Mouse (Mus musculus): ENCODE measurements around the gene 4930452B06Rik. TPM values are rescaled to one million over a fixed set of nuclear protein-coding genes. Genes with fewer than 3 reads are reported as not detected.

Gene 4930452B06Rik
- total and polyA plus RNA-seq, 2 experiments from 2014 or later: 9.5 to 10.2 TPM

DNA sequence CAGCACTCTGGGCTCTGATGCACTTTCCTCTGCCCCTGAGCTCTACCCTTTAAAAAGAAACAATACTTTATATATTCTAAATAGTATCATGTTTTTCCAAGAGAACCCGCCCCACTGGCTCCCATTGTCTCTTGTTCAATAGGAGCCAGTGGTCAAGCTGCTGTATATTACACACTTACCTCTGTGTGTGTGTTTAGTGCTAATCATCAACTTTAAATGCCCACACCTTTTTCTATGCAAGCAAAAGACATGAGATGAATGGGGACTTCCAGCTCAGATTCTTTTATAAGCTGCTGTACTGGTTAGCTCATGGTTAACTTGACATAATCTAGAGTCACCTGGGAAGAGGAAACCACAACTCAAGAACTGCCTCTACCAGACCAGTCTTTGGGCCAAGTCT is 218.7 kb downstream of the 4930452B06Rik start:
- TF ChIP-seq CTCF (IDR thresholded peaks at IDR 0.05): no peak
- DNase-seq (ENCODE audit: low spot score): no peak
- 93% methylated on average over 1 of the region's 1 CpGs for WGBS

DNA sequence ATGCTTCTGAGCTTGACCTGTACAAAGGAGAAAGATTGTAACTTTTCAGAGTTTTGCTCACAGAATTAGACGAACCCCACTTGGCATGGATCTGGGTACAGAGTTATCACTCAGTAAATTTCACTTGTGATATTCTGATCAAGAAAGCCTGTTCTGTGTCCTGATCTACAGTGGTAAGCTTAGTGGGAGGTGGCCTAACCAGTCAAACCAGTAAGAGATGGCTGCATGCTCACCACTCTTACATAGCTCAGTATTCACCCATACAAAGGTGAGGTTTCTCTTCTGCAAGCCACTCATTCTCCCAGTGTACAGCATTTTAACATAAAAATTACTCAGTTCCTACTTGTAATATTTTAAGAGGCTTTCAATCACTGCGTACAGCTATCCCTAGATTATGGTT is 221.7 kb downstream of the 4930452B06Rik start:
- no peak overlapping the region for H3K4me2 ChIP-seq (ENCODE audit: low read depth, low read length, poor library complexity, severe bottlenecking)
- ATAC-seq (ENCODE audit: low FRiP score): no peak
- H3K27me3 ChIP-seq (ENCODE audit: insufficient read depth, low read length): no peaks in the 10 kb centered on the region
- H3K4me3 ChIP-seq (ENCODE audit: low read depth, low read length): no peak overlapping the region
- no peak for DNase-seq (ENCODE audit: low spot score)
- no peak for TF ChIP-seq CTCF (IDR thresholded peaks at IDR 0.05)
- H3K9me3 ChIP-seq (ENCODE audit: low read length): no peaks in the 10 kb centered on the region
- no peaks in the 10 kb centered on the region for H3K36me3 ChIP-seq (ENCODE audit: insufficient read depth, low read length)
- H3K27ac ChIP-seq (ENCODE audit: low read depth, low read length): no peak overlapping the region
- H3K9ac ChIP-seq (replicated peaks; ENCODE audit: low read length, poor library complexity, severe bottlenecking): no peak overlapping the region
- 78% methylated on average over 2 of the region's 2 CpGs for WGBS
- no peaks in the 10 kb centered on the region for H3K4me1 ChIP-seq (ENCODE audit: insufficient read depth, low read length)

More for the DNA sequence above, 218.7 kb downstream of the 4930452B06Rik start:
- no peaks in the 10 kb centered on the region for H3K27me3 ChIP-seq (ENCODE audit: insufficient read depth, low read length)
- no peaks in the 10 kb centered on the region for H3K4me1 ChIP-seq (ENCODE audit: insufficient read depth, low read length)
- H3K27ac ChIP-seq (ENCODE audit: low read depth, low read length): no peak overlapping the region
- no peak overlapping the region for H3K4me3 ChIP-seq (ENCODE audit: low read depth, low read length)
- H3K9me3 ChIP-seq (ENCODE audit: low read length): no peaks in the 10 kb centered on the region
- no peak for ATAC-seq (ENCODE audit: low FRiP score)
- no peak overlapping the region for H3K9ac ChIP-seq (replicated peaks; ENCODE audit: low read length, poor library complexity, severe bottlenecking)
- no peaks in the 10 kb centered on the region for H3K36me3 ChIP-seq (ENCODE audit: insufficient read depth, low read length)
- H3K4me2 ChIP-seq (ENCODE audit: low read depth, low read length, poor library complexity, severe bottlenecking): no peak overlapping the region

GRCm38 (mm10) chr14:8442691-8443090 is 223.3 kb downstream of the 4930452B06Rik start:
- H3K36me3 ChIP-seq (ENCODE audit: insufficient read depth, low read length): no peaks in the 10 kb centered on the region
- no peak for ATAC-seq (ENCODE audit: low FRiP score)
- no peaks in the 10 kb centered on the region for H3K4me1 ChIP-seq (ENCODE audit: insufficient read depth, low read length)
- H3K4me3 ChIP-seq (ENCODE audit: low read depth, low read length): no peak overlapping the region
- H3K27me3 ChIP-seq (ENCODE audit: insufficient read depth, low read length): no peaks in the 10 kb centered on the region
- H3K9ac ChIP-seq (replicated peaks; ENCODE audit: low read length, poor library complexity, severe bottlenecking): no peak overlapping the region
- no peak for TF ChIP-seq CTCF (IDR thresholded peaks at IDR 0.05)
- no peak for DNase-seq (ENCODE audit: low spot score)
- no peak overlapping the region for H3K4me2 ChIP-seq (ENCODE audit: low read depth, low read length, poor library complexity, severe bottlenecking)
- 87% methylated on average over 3 of the region's 3 CpGs for WGBS
- H3K27ac ChIP-seq (ENCODE audit: low read depth, low read length): no peak overlapping the region
- H3K9me3 ChIP-seq (ENCODE audit: low read length): no peaks in the 10 kb centered on the region

GRCm38 (mm10) chr14:8441623-8442022 is 224.4 kb downstream of the 4930452B06Rik start:
- ATAC-seq (ENCODE audit: low FRiP score): no peak
- no peak for DNase-seq (ENCODE audit: low spot score)
- H3K4me3 ChIP-seq (ENCODE audit: low read depth, low read length): no peak overlapping the region
- no peaks in the 10 kb centered on the region for H3K36me3 ChIP-seq (ENCODE audit: insufficient read depth, low read length)
- H3K9ac ChIP-seq (replicated peaks; ENCODE audit: low read length, poor library complexity, severe bottlenecking): no peak overlapping the region
- H3K27me3 ChIP-seq (ENCODE audit: insufficient read depth, low read length): no peaks in the 10 kb centered on the region
- H3K9me3 ChIP-seq (ENCODE audit: low read length): no peaks in the 10 kb centered on the region
- 79% methylated on average over 3 of the region's 3 CpGs for WGBS
- no peak for TF ChIP-seq CTCF (IDR thresholded peaks at IDR 0.05)
- H3K27ac ChIP-seq (ENCODE audit: low read depth, low read length): no peak overlapping the region
- no peaks in the 10 kb centered on the region for H3K4me1 ChIP-seq (ENCODE audit: insufficient read depth, low read length)
- no peak overlapping the region for H3K4me2 ChIP-seq (ENCODE audit: low read depth, low read length, poor library complexity, severe bottlenecking)

DNA sequence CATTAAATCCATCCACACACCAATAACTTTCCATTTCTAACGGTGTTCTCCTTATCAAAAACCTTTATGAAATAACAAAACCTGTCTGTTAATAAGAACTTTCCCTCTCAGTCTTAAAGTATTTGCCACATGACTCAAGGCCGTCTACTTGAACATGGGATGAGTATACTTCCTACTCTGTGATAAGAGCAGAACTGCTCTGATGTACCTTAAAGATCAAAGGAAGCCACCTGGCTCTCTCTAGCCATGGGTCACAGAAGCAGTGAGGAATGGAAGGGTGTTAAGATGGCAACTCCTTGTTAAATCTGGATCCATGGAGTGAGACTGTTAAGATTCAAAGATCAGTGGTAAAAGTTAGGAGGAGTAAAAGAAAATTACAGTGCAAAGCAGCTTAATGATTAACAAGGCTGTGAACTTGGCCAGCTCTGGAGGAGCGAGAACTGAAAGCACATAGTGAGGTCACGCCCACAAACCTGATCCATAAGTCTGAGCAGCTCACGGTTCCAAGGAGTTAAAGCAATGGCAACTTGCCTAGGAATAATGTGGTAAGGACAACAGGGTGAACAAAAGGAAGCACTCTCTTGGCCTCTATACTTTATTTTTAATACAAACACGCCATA is 235.3 kb downstream of the 4930452B06Rik start:
- H3K9me3 ChIP-seq (ENCODE audit: low read length): no peaks in the 10 kb centered on the region
- no peak overlapping the region for H3K4me2 ChIP-seq (ENCODE audit: low read depth, low read length, poor library complexity, severe bottlenecking)
- ATAC-seq (ENCODE audit: low FRiP score): no peak
- H3K27ac ChIP-seq (ENCODE audit: low read depth, low read length): no peak overlapping the region
- no peaks in the 10 kb centered on the region for H3K36me3 ChIP-seq (ENCODE audit: insufficient read depth, low read length)
- WGBS: 80% methylated on average over 6 of the region's 6 CpGs
- TF ChIP-seq CTCF (IDR thresholded peaks at IDR 0.05): no peak
- no peaks in the 10 kb centered on the region for H3K27me3 ChIP-seq (ENCODE audit: insufficient read depth, low read length)
- H3K9ac ChIP-seq (replicated peaks; ENCODE audit: low read length, poor library complexity, severe bottlenecking): no peak overlapping the region
- H3K4me1 ChIP-seq (ENCODE audit: insufficient read depth, low read length): no peaks in the 10 kb centered on the region
- no peak for DNase-seq (ENCODE audit: low spot score)
- no peak overlapping the region for H3K4me3 ChIP-seq (ENCODE audit: low read depth, low read length)

DNA sequence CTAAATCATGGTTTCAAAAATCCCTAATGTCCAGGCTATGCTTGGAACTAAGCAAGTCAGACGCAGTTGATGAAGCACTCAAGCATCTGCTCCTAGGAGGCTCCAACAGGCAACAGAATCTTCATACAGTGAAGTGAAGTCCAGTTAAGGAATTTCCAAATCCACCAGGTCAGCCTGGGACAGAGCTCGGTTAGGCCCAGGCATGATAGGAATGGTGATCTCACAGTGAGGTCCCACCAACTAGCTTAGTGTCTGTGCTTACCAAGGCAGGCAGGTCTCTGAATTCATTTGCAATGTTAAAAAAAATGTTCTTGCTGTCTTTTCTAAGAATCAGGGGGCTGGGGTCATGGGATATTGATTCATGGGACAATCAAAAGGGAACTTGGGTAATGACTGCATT is 236.3 kb downstream of the 4930452B06Rik start:
- TF ChIP-seq CTCF (IDR thresholded peaks at IDR 0.05): no peak
- Histone ChIP-seq H3K9me3 (ENCODE audit: low read length) (no peaks in the 10 kb centered on the region), H3K4me1 (ENCODE audit: insufficient read depth, low read length) (no peaks in the 10 kb centered on the region), H3K9ac (replicated peaks; ENCODE audit: low read length, poor library complexity, severe bottlenecking) (no peak overlapping the region), H3K27ac (ENCODE audit: low read depth, low read length) (no peak overlapping the region), H3K4me2 (ENCODE audit: low read depth, low read length, poor library complexity, severe bottlenecking) (no peak overlapping the region), H3K27me3 (ENCODE audit: insufficient read depth, low read length) (no peaks in the 10 kb centered on the region), H3K36me3 (ENCODE audit: insufficient read depth, low read length) (no peaks in the 10 kb centered on the region), H3K4me3 (ENCODE audit: low read depth, low read length) (no peak overlapping the region)
- WGBS: 90% methylated on average over 2 of the region's 2 CpGs
- DNase-seq (ENCODE audit: low spot score) (no peak), ATAC-seq (ENCODE audit: low FRiP score) (no peak)
